Mouse (Mus musculus) CH12.LX (cell line): ENCODE data around the gene Pusl1. TPM values are rescaled to one million over a fixed set of nuclear protein-coding genes. Genes with fewer than 3 reads are reported as not detected.

Source experiments
- DNase-seq: peaks from one replicate; pipeline ENCODE4 v3.0.0-alpha.2; 2013; ENCODE audit errors: extremely low read depth
- H3K27ac ChIP-seq: 2 replicates; pipeline ENCODE4 v1.5.1; 2012; ENCODE audit warnings: low read depth, mild to moderate bottlenecking, control low read depth, moderate library complexity; ENCODE audit not compliant: insufficient read depth
- H3K27me3 ChIP-seq: replicated peaks from 2 replicates; pipeline ENCODE3; 2012; ENCODE audit warnings: inconsistent platforms
- H3K36me3 ChIP-seq, 2 experiments: replicated peaks in 1 of 2; 2 replicates each; pipeline versions ENCODE3 to v1.6.1; 2012; ENCODE audit warnings: inconsistent platforms in 1 of 2, low read length in 1 of 2, mild to moderate bottlenecking in 1 of 2, mixed read lengths in 1 of 2, moderate library complexity in 1 of 2; ENCODE audit not compliant: control insufficient read depth in 1 of 2, insufficient read depth in 1 of 2
- H3K4me1 ChIP-seq, 2 experiments: 2 replicates each; pipeline ENCODE4 v1.6.1; 2012; ENCODE audit warnings: inconsistent platforms in 1 of 2, moderate library complexity in 1 of 2; ENCODE audit not compliant: insufficient read depth in 2 of 2, control insufficient read depth in 1 of 2
- H3K4me2 ChIP-seq: 2 replicates; pipeline ENCODE4 v1.6.1; 2012; ENCODE audit warnings: low read depth, mild to moderate bottlenecking, control low read depth; ENCODE audit not compliant: poor library complexity, insufficient read depth, severe bottlenecking
- H3K4me3 ChIP-seq, 3 experiments: fragments of 150-350 bp in 1 of 3; sonication (generic) in 1 of 3; replicated peaks in 1 of 3; 2 replicates each; pipeline versions ENCODE3 to v1.5.1; 2011 to 2012; ENCODE audit warnings: low read depth in 2 of 3, low read length in 2 of 3, mild to moderate bottlenecking in 2 of 3, moderate library complexity in 2 of 3, control low read depth in 1 of 3, improper control_type of control experiment in 1 of 3, inconsistent platforms in 1 of 3, mixed read lengths in 1 of 3; ENCODE audit not compliant: poor library complexity in 1 of 3
- H3K79me2 ChIP-seq: replicated peaks from 2 replicates; pipeline ENCODE4 v1.6.1; 2012; ENCODE audit warnings: mild to moderate bottlenecking, moderate library complexity; ENCODE audit not compliant: control insufficient read depth, poor library complexity, insufficient read depth, severe bottlenecking; ENCODE audit errors: extremely low read depth
- H3K9ac ChIP-seq: 2 replicates; pipeline ENCODE4 v1.6.1; 2012; ENCODE audit warnings: low read depth, mild to moderate bottlenecking, control low read depth, moderate library complexity; ENCODE audit not compliant: insufficient read depth
- H3K9me3 ChIP-seq: replicated peaks from 2 replicates; pipeline ENCODE3; 2012; ENCODE audit warnings: low read length, inconsistent platforms, mixed read lengths
- BHLHE40 ChIP-seq: IDR thresholded peaks from 2 replicates; pipeline ENCODE4 v1.6.1; 2011; ENCODE audit warnings: mild to moderate bottlenecking, low read depth, low read length, improper control_type of control experiment
- CTCF ChIP-seq, 2 experiments: IDR thresholded peaks in 1 of 2; conservative IDR thresholded peaks in 1 of 2; 2 replicates each; pipeline ENCODE4 v1.5.1; 2011 to 2012; ENCODE audit warnings: low read depth in 2 of 2, low read length in 2 of 2, improper control_type of control experiment in 1 of 2, inconsistent platforms in 1 of 2, mild to moderate bottlenecking in 1 of 2, moderate library complexity in 1 of 2
- E2F4 ChIP-seq: IDR thresholded peaks from 2 replicates; pipeline ENCODE4 v1.6.1; 2011; ENCODE audit warnings: low read depth, low read length, improper control_type of control experiment; ENCODE audit not compliant: insufficient replicate concordance
- ELF1 ChIP-seq: IDR thresholded peaks from 2 replicates; pipeline ENCODE4 v1.6.1; 2014; ENCODE audit warnings: low read depth, mild to moderate bottlenecking, inconsistent platforms, low read length, improper control_type of control experiment
- EP300 ChIP-seq: IDR thresholded peaks from 2 replicates; pipeline ENCODE4 v1.6.1; 2011; ENCODE audit warnings: low read length, improper control_type of control experiment
- ETS1 ChIP-seq: conservative IDR thresholded peaks from 2 replicates; pipeline ENCODE4 v1.6.1; 2012; ENCODE audit warnings: low read depth, mild to moderate bottlenecking, inconsistent platforms, low read length, improper control_type of control experiment, moderate library complexity
- GABPA ChIP-seq: IDR thresholded peaks from 2 replicates; pipeline ENCODE4 v1.6.1; 2012; ENCODE audit warnings: low read depth, low read length, improper control_type of control experiment, inconsistent platforms; ENCODE audit not compliant: insufficient replicate concordance
- HCFC1 ChIP-seq: IDR thresholded peaks from 2 replicates; pipeline ENCODE4 v1.6.1; 2012; ENCODE audit warnings: low read depth, mild to moderate bottlenecking, inconsistent platforms, low read length, improper control_type of control experiment
- IRF4 ChIP-seq: IDR thresholded peaks from 2 replicates; pipeline ENCODE4 v1.6.1; 2014; ENCODE audit warnings: low read depth, mild to moderate bottlenecking, inconsistent platforms, low read length, improper control_type of control experiment
- JUN ChIP-seq: IDR thresholded peaks from 2 replicates; pipeline ENCODE4 v1.6.1; 2011; ENCODE audit warnings: low read depth, mild to moderate bottlenecking, low read length, improper control_type of control experiment, moderate library complexity; ENCODE audit not compliant: insufficient read depth
- KAT2A ChIP-seq: IDR thresholded peaks from 2 replicates; pipeline ENCODE4 v1.6.1; 2012; ENCODE audit warnings: low read length, improper control_type of control experiment, inconsistent platforms; ENCODE audit not compliant: insufficient replicate concordance
- MAX ChIP-seq: IDR thresholded peaks from 2 replicates; pipeline ENCODE4 v1.6.1; 2011; ENCODE audit warnings: low read length, improper control_type of control experiment
- MAZ ChIP-seq: IDR thresholded peaks from 2 replicates; pipeline ENCODE4 v1.6.1; 2012; ENCODE audit warnings: low read depth, mild to moderate bottlenecking, inconsistent platforms, low read length, improper control_type of control experiment, moderate library complexity
- MEF2A ChIP-seq: IDR thresholded peaks from 2 replicates; pipeline ENCODE4 v1.6.1; 2014; ENCODE audit warnings: low read depth, mild to moderate bottlenecking, inconsistent platforms, low read length, improper control_type of control experiment, borderline replicate concordance
- MXI1 ChIP-seq: IDR thresholded peaks from 2 replicates; pipeline ENCODE4 v1.6.1; 2011; ENCODE audit warnings: mild to moderate bottlenecking, low read depth, low read length, improper control_type of control experiment
- MYC ChIP-seq: IDR thresholded peaks from 2 replicates; pipeline ENCODE4 v1.6.1; 2011; ENCODE audit warnings: low read depth, mild to moderate bottlenecking, improper control_type of control experiment, low read length
- NELFE ChIP-seq: IDR thresholded peaks from 2 replicates; pipeline ENCODE4 v1.6.1; 2011; ENCODE audit warnings: low read depth, low read length, improper control_type of control experiment
- NRF1 ChIP-seq: IDR thresholded peaks from 2 replicates; pipeline ENCODE4 v1.6.1; 2014; ENCODE audit warnings: low read depth, mild to moderate bottlenecking, inconsistent platforms, low read length, improper control_type of control experiment, moderate library complexity
- POLR2A ChIP-seq: IDR thresholded peaks from 2 replicates; pipeline ENCODE4 v1.6.1; 2011; ENCODE audit warnings: low read depth, mild to moderate bottlenecking, improper control_type of control experiment, low read length
- RCOR1 ChIP-seq: conservative IDR thresholded peaks from 2 replicates; pipeline ENCODE4 v1.6.1; 2012; ENCODE audit warnings: low read depth, mild to moderate bottlenecking, inconsistent platforms, low read length, improper control_type of control experiment
- SIN3A ChIP-seq: IDR thresholded peaks from 2 replicates; pipeline ENCODE4 v1.6.1; 2012; ENCODE audit warnings: low read length, improper control_type of control experiment, inconsistent platforms
- TBP ChIP-seq: conservative IDR thresholded peaks from 2 replicates; pipeline ENCODE4 v1.6.1; 2011; ENCODE audit warnings: low read depth, low read length, improper control_type of control experiment
- TCF12 ChIP-seq: IDR thresholded peaks from 2 replicates; pipeline ENCODE4 v1.6.1; 2014; ENCODE audit warnings: low read depth, mild to moderate bottlenecking, inconsistent platforms, low read length, improper control_type of control experiment
- USF1 ChIP-seq: IDR thresholded peaks from 2 replicates; pipeline ENCODE4 v1.6.1; 2014; ENCODE audit warnings: low read depth, mild to moderate bottlenecking, inconsistent platforms, low read length, improper control_type of control experiment
- ZC3H11A ChIP-seq: IDR thresholded peaks from 2 replicates; pipeline ENCODE4 v1.6.1; 2012; ENCODE audit warnings: low read depth, mild to moderate bottlenecking, inconsistent platforms, low read length, improper control_type of control experiment
- ZKSCAN1 ChIP-seq: IDR thresholded peaks from 2 replicates; pipeline ENCODE4 v1.6.1; 2012; ENCODE audit warnings: low read depth, inconsistent platforms, low read length, improper control_type of control experiment, borderline replicate concordance
- ZMIZ1 ChIP-seq: IDR thresholded peaks from 2 replicates; pipeline ENCODE4 v1.6.1; 2012; ENCODE audit warnings: low read depth, mild to moderate bottlenecking, inconsistent platforms, low read length, improper control_type of control experiment
- dilution Hi-C: fragments of 300-500 bp; cut with MboI; formaldehyde crosslinking; loops from 2 replicates; pipeline ENCODE4 v1.14.3; 2020; ENCODE audit warnings: low sequenced_read_pairs; ENCODE audit not compliant: extremely low pct_unique_long_range_greater_than_20kb, extremely low pct_ligation_motif_present
- in situ Hi-C: fragments of 300-500 bp; cut with MboI; formaldehyde crosslinking; loops from 3 replicates; pipeline ENCODE4 v1.14.3; 2019; ENCODE audit warnings: low sequenced_read_pairs, low pct_ligation_motif_present, low pct_unique_long_range_greater_than_20kb, mixed read lengths
- polyA plus RNA-seq: library from polyadenylated mRNA; unstranded; fragments of >175 nt; gene quantifications from 2 replicates; pipeline ENCODE4 v1.2.1, GENCODE M21; 2012; ENCODE audit warnings: low read depth; ENCODE audit not compliant: insufficient read length
- total RNA-seq, 2 experiments: library from RNA; depleted of rRNA; stranded (reverse); fragments of 300-350 nt in 1 of 2; fragments of >200 nt in 1 of 2; gene quantifications; 2 replicates each; pipeline ENCODE4 v1.2.3; 2012 to 2014

Gene Pusl1
- 45.7 and 61.4 TPM in 2 replicates for total RNA-seq (2012; rRNA removed)
- 32.1 and 38.0 TPM in 2 replicates for total RNA-seq (2014; rRNA removed)
- polyA plus RNA-seq = 29.5 and 37.5 TPM in 2 replicates

DNA sequence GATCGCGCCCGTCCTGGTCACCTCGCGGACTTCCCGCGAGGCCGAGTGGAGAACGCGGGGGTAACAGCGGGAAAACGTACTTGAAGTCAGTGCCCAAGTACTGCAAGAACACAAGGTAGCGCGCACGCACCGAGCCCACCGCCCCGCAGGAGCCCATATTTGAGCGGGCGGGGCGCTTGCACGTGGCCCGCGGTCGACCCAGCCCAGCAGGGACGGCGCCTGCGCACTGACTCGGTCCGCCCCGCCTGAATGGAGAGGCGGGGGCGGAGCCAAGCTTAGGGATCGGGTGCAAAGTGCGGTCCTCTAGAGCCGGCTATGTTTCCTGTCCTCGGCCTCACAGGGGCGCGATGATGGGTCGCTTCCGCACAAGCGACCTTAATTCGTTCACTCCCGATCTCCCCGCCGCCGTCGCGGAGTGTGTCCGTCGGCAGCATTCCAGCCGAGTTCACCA, at the start of gene Pusl1, which contains the start of gene Acap3:
Pusl1 (minus strand) TSS at position 231 of the 451 bp plus-strand sequence.
Acap3 (plus strand) TSS at position 272 of the 451 bp plus-strand sequence.
- H3K79me2 ChIP-seq = peaks cover 13% of the 10 kb centered on the region; the same call in 1 of the 2 replicates
- no peak for TF ChIP-seq E2F4
- TF ChIP-seq TBP = no peak
- no peak for TF ChIP-seq KAT2A
- peak; percentile 100 for TF ChIP-seq MXI1
- TF ChIP-seq TCF12 = no peak
- no peak for TF ChIP-seq RCOR1
- TF ChIP-seq ETS1 = no peak
- peak; percentile 96 for TF ChIP-seq MYC
- TF ChIP-seq JUN = no peak
- peak; percentile 91 for TF ChIP-seq NRF1
- TF ChIP-seq IRF4 = 0 out of 2 replicates have a peak, but pooled peaks have one; percentile 28
- TF ChIP-seq POLR2A = peak; percentile 78
- no peak for TF ChIP-seq ZKSCAN1
- TF ChIP-seq CTCF (conservative IDR thresholded peaks at IDR 0.05 in 1 of 2, IDR thresholded peaks at IDR 0.05 in 1 of 2; ENCODE audit: low read depth in 2 of 2, low read length in 2 of 2) = no peak; a peak in 1 of 4 replicates
- peak; percentile 62 for TF ChIP-seq USF1
- no peak for TF ChIP-seq ZC3H11A
- no peak for TF ChIP-seq EP300
- peak; percentile 95 for TF ChIP-seq SIN3A
- TF ChIP-seq MAZ = peak; percentile 49
- TF ChIP-seq NELFE = peak; percentile 68
- peak; percentile 72 for TF ChIP-seq HCFC1
- TF ChIP-seq MAX = peak; percentile 97
- TF ChIP-seq GABPA = no peak
- TF ChIP-seq ELF1 = peak; percentile 55; the same call in 1 of the 2 replicates
- TF ChIP-seq ZMIZ1 = peak; percentile 73
- TF ChIP-seq BHLHE40 = peak; percentile 85
- TF ChIP-seq MEF2A = peak; percentile 46; the same call in 1 of the 2 replicates
- H3K27ac ChIP-seq = peak within 1 kb of the TSS; percentile 91
- H3K4me1 ChIP-seq = peaks cover 28 to 55% of the 10 kb centered on the region in 2 experiments
- H3K27me3 ChIP-seq = no peaks in the 10 kb centered on the region
- peaks cover 29 to 50% of the 10 kb centered on the region in 2 experiments for H3K36me3 ChIP-seq
- dilution Hi-C loops (no loop called here), in situ Hi-C loops (loop anchor here (5.0 kb wide), 1 partner anchor 51 kb away; the partner anchor contains the start of gene Ube2j2)
- H3K9me3 ChIP-seq = no peaks in the 10 kb centered on the region
- DNase-seq = peak; percentile 95
- H3K4me3 ChIP-seq = peak within 1 kb of the TSS; percentile 71 to 98 (median 78)
- H3K4me2 ChIP-seq = peak within 1 kb of the TSS; percentile 76
- peak within 1 kb of the TSS; percentile 81 for H3K9ac ChIP-seq
